1 mouse cellular context compared by ENCODE assay signal in genomic region chr7:127497382-127497781, GRCm38 (mm10).
A peak's percentile ranks its signal among the peaks of the same experiment; 100 is the strongest.
TF ChIP-seq lines count a peak whose summit lies in the region.

No protein-coding gene starts in this region.

TF ChIP-seq in CH12.LX, 34 proteins besides CTCF, POLR2A, EP300 and RAD21:
- no peak for TF ChIP-seq E2F4 (IDR thresholded peaks at IDR 0.05; ENCODE audit: insufficient replicate concordance, low read depth, low read length)
- 0 out of 2 replicates have a peak, but pooled peaks have one; percentile 4 for TF ChIP-seq ZNF384 (IDR thresholded peaks at IDR 0.05; ENCODE audit: low read depth, low read length)
